Mouse (Mus musculus): ENCODE data around the gene Dctd.
"Not testable (repeated sequence)": the region's sequence is repeated elsewhere in the genome, so short reads cannot be mapped to it uniquely, and the experiment has no call there.

Gene Dctd

GRCm38 (mm10) chr8:48146449-48146848 lies 47.6 kb downstream of the Dctd start:
- no peak for DNase-seq

- peak; percentile 65 to 76 for DNase-seq
Observed at GRCm38 (mm10) chr8:48152062-48152738, 53.3 kb downstream of the Dctd start.

GRCm38 (mm10) chr8:48153360-48154121 lies 54.6 kb downstream of the Dctd start:
- peak; percentile 74 to 76 for DNase-seq

- DNase-seq, result no peak
Observed at GRCm38 (mm10) chr8:48157718-48158117, 58.8 kb downstream of the Dctd start.

- DNase-seq, result no peak
Observed at GRCm38 (mm10) chr8:48158560-48159217, 59.8 kb downstream of the Dctd start.

GRCm38 (mm10) chr8:48177406-48177805 lies 78.5 kb downstream of the Dctd start:
- peak; percentile 20 to 52 for DNase-seq

- DNase-seq, result no peak
Observed at GRCm38 (mm10) chr8:48177876-48178275, 79.0 kb downstream of the Dctd start.

- DNase-seq, result no peak
Observed at GRCm38 (mm10) chr8:48178993-48179392, 80.1 kb downstream of the Dctd start.

GRCm38 (mm10) chr8:48180146-48180545 lies 81.3 kb downstream of the Dctd start:
- DNase-seq, result not testable (repeated sequence)

- DNase-seq, result no peak
Observed at GRCm38 (mm10) chr8:48181000-48181399, 82.1 kb downstream of the Dctd start.

GRCm38 (mm10) chr8:48183758-48184157 lies 84.9 kb downstream of the Dctd start:
- DNase-seq, result no peak

- no peak for DNase-seq
Observed at GRCm38 (mm10) chr8:48188586-48188985, 89.7 kb downstream of the Dctd start.

GRCm38 (mm10) chr8:48195971-48196370 lies 97.1 kb downstream of the Dctd start:
- no peak for DNase-seq

- peak in 1 of 2 experiments; percentile 22 for DNase-seq
Observed at GRCm38 (mm10) chr8:48199171-48199570, 100.3 kb downstream of the Dctd start.

- DNase-seq, result no peak
Observed at GRCm38 (mm10) chr8:48202632-48203031, 103.7 kb downstream of the Dctd start.

All from cerebellum, postnatal 14 days (tissue).